Mouse (Mus musculus) lung, adult 2 months (tissue): Measurements from ENCODE around the gene Gprc5b.

Experiments used
- CTCF ChIP-seq: fragments of 200-500 bp; IDR thresholded peaks from 2 replicates; pipeline ENCODE4 v1.5.1; 2011; ENCODE audit warnings: mild to moderate bottlenecking, low read length, control low read depth; ENCODE audit not compliant: insufficient read depth
- POLR2A ChIP-seq: fragments of 200-500 bp; IDR thresholded peaks from 2 replicates; pipeline ENCODE4 v1.6.1; 2011; ENCODE audit warnings: low read depth, mild to moderate bottlenecking, control low read depth, low read length, borderline replicate concordance; ENCODE audit errors: extremely low read depth

- TF ChIP-seq POLR2A: no peak
- TF ChIP-seq CTCF: no peak
Measured at GRCm38 (mm10) chr7:118971499-118971898, 23.5 kb downstream of the Gprc5b start.
